Mouse (Mus musculus) midbrain, embryonic 15.5 days (tissue): ENCODE measurements around the gene Numb. TPM values are rescaled to one million over a fixed set of nuclear protein-coding genes. Genes with fewer than 3 reads are reported as not detected.
"Not testable (repeated sequence)": the region's sequence is repeated elsewhere in the genome, so short reads cannot be mapped to it uniquely, and the experiment has no call there.

Experiments
- ATAC-seq: fragments of 200-750 bp; cut with Nextera tagmentation; replicated peaks from 2 replicates; pipeline ENCODE4 v1.8.0; 2017; ENCODE audit warnings: moderate TSS enrichment
- H3K27ac ChIP-seq: fragments of 300-500 bp; sonication (generic); 2 replicates; pipeline ENCODE4 v1.5.1; 2015; ENCODE audit warnings: mild to moderate bottlenecking, inconsistent platforms
- H3K27me3 ChIP-seq: fragments of 300-500 bp; sonication (generic); replicated peaks from 2 replicates; pipeline ENCODE4 v1.6.1; 2015; ENCODE audit warnings: inconsistent platforms
- H3K36me3 ChIP-seq: fragments of 300-500 bp; sonication (generic); replicated peaks from 2 replicates; pipeline ENCODE4 v1.6.1; 2015; ENCODE audit warnings: inconsistent platforms
- H3K4me1 ChIP-seq: fragments of 300-500 bp; sonication (generic); 2 replicates; pipeline ENCODE4 v1.6.1; 2015; ENCODE audit warnings: inconsistent platforms
- H3K4me2 ChIP-seq: fragments of 300-500 bp; sonication (generic); 2 replicates; pipeline ENCODE4 v1.6.1; 2015; ENCODE audit warnings: inconsistent platforms, mild to moderate bottlenecking, moderate library complexity
- H3K4me3 ChIP-seq: fragments of 300-500 bp; sonication (generic); 2 replicates; pipeline ENCODE4 v1.5.1; 2015; ENCODE audit warnings: mild to moderate bottlenecking, inconsistent platforms
- H3K9ac ChIP-seq: fragments of 300-500 bp; sonication (generic); 2 replicates; pipeline ENCODE4 v1.6.1; 2015; ENCODE audit warnings: mild to moderate bottlenecking, inconsistent platforms
- H3K9me3 ChIP-seq: fragments of 300-500 bp; sonication (generic); 2 replicates; pipeline ENCODE4 v1.6.1; 2016; ENCODE audit warnings: inconsistent platforms
- WGBS: fragments of 180-500 bp; shearing (Covaris S2); methylation state at CpG from one replicate; pipeline ENCODE4 v1.1.7; 2015; ENCODE audit warnings: mixed read lengths; 5-methylcytosine and 5-hydroxymethylcytosine counted together
- polyA plus RNA-seq: library from polyadenylated mRNA; unstranded; fragments of >200 nt; fragmentation: Nextera tagmentation; extraction: Ambion mirVana; gene quantifications from 2 replicates; pipeline ENCODE4 v1.2.1, GENCODE M21; 2015

The Numb gene
- polyA plus RNA-seq, 1 experiment from 2014 or later = 17.5 TPM

- WGBS = 90% methylated on average over 1 of the region's 1 CpGs
- H3K27ac ChIP-seq = no peak overlapping the region
- H3K4me1 ChIP-seq = 0 out of 2 replicates have a peak, but pooled peaks cover 2% of the 10 kb centered on the region
- no peak overlapping the region for H3K4me3 ChIP-seq
- no peak for ATAC-seq
- no peak overlapping the region for H3K4me2 ChIP-seq
- H3K9ac ChIP-seq = no peak overlapping the region
- H3K36me3 ChIP-seq = no peaks in the 10 kb centered on the region
- no peaks in the 10 kb centered on the region for H3K27me3 ChIP-seq
- H3K9me3 ChIP-seq = no peaks in the 10 kb centered on the region
Observed at GRCm38 (mm10) chr12:83914797-83915196, 6.9 kb downstream of the Numb start.

- Histone ChIP-seq H3K4me3 (no peak overlapping the region), H3K27ac (no peak overlapping the region), H3K4me1 (no peaks in the 10 kb centered on the region), H3K9me3 (no peaks in the 10 kb centered on the region), H3K27me3 (no peaks in the 10 kb centered on the region), H3K9ac (no peak overlapping the region), H3K36me3 (no peaks in the 10 kb centered on the region), H3K4me2 (no peak overlapping the region)
- 94% methylated on average over 4 of the region's 4 CpGs for WGBS
- ATAC-seq = no peak
Observed at GRCm38 (mm10) chr12:83914202-83914740, 7.5 kb downstream of the Numb start.

- 94% methylated on average over 2 of the region's 2 CpGs for WGBS
- no peak for ATAC-seq
- Histone ChIP-seq H3K4me3 (no peak overlapping the region), H3K4me2 (no peak overlapping the region), H3K4me1 (no peaks in the 10 kb centered on the region), H3K36me3 (no peaks in the 10 kb centered on the region), H3K9me3 (no peaks in the 10 kb centered on the region), H3K27me3 (no peaks in the 10 kb centered on the region), H3K27ac (no peak overlapping the region), H3K9ac (no peak overlapping the region)
Observed at GRCm38 (mm10) chr12:83910451-83910850, 11.3 kb downstream of the Numb start.

- ATAC-seq = no peak
- no peaks in the 10 kb centered on the region for H3K9me3 ChIP-seq
- H3K9ac ChIP-seq = no peak overlapping the region
- H3K27ac ChIP-seq = no peak overlapping the region
- H3K27me3 ChIP-seq = no peaks in the 10 kb centered on the region
- H3K4me1 ChIP-seq = no peaks in the 10 kb centered on the region
- no peak overlapping the region for H3K4me2 ChIP-seq
- no peak overlapping the region for H3K4me3 ChIP-seq
- WGBS = 93% methylated on average over 1 of the region's 1 CpGs
- no peaks in the 10 kb centered on the region for H3K36me3 ChIP-seq
Observed at GRCm38 (mm10) chr12:83892926-83893325, 28.8 kb downstream of the Numb start.

GRCm38 (mm10) chr12:83891278-83891677 lies 30.5 kb downstream of the Numb start:
- Histone ChIP-seq H3K4me3 (no peak overlapping the region), H3K9me3 (no peaks in the 10 kb centered on the region), H3K9ac (no peak overlapping the region), H3K4me2 (no peak overlapping the region), H3K36me3 (no peaks in the 10 kb centered on the region), H3K27ac (no peak overlapping the region), H3K4me1 (no peaks in the 10 kb centered on the region), H3K27me3 (no peaks in the 10 kb centered on the region)
- ATAC-seq = no peak
- WGBS = 100% methylated on average over 2 of the region's 2 CpGs

- Histone ChIP-seq H3K36me3 (no peaks in the 10 kb centered on the region), H3K9me3 (no peaks in the 10 kb centered on the region), H3K27me3 (no peaks in the 10 kb centered on the region), H3K4me3 (no peak overlapping the region), H3K27ac (no peak overlapping the region), H3K4me2 (no peak overlapping the region), H3K9ac (no peak overlapping the region), H3K4me1 (no peaks in the 10 kb centered on the region)
- ATAC-seq = no peak
- 98% methylated on average over 1 of the region's 1 CpGs for WGBS
Observed at GRCm38 (mm10) chr12:83889128-83889527, 32.6 kb downstream of the Numb start.

GRCm38 (mm10) chr12:83885516-83886285 lies 36.0 kb downstream of the Numb start:
- Histone ChIP-seq H3K4me2 (no peak overlapping the region), H3K4me1 (no peaks in the 10 kb centered on the region), H3K36me3 (no peaks in the 10 kb centered on the region), H3K4me3 (no peak overlapping the region), H3K9me3 (no peaks in the 10 kb centered on the region), H3K27ac (no peak overlapping the region), H3K9ac (no peak overlapping the region), H3K27me3 (no peaks in the 10 kb centered on the region)
- 89% methylated on average over 7 of the region's 7 CpGs for WGBS
- no peak for ATAC-seq

- H3K4me3 ChIP-seq, H3K4me2 ChIP-seq, H3K9me3 ChIP-seq, H3K27me3 ChIP-seq, H3K9ac ChIP-seq, ATAC-seq, H3K4me1 ChIP-seq, H3K36me3 ChIP-seq, H3K27ac ChIP-seq: not testable (repeated sequence)
- WGBS = 97% methylated on average over 5 of the region's 5 CpGs
Observed at GRCm38 (mm10) chr12:83885065-83885464, 36.7 kb downstream of the Numb start.

GRCm38 (mm10) chr12:83882503-83882902 lies 39.2 kb downstream of the Numb start:
- Histone ChIP-seq H3K9ac (no peak overlapping the region), H3K4me2 (no peak overlapping the region), H3K9me3 (no peaks in the 10 kb centered on the region), H3K36me3 (no peaks in the 10 kb centered on the region), H3K4me3 (no peak overlapping the region), H3K27ac (no peak overlapping the region), H3K27me3 (no peaks in the 10 kb centered on the region), H3K4me1 (no peaks in the 10 kb centered on the region)
- 90% methylated on average over 7 of the region's 7 CpGs for WGBS
- ATAC-seq = no peak

GRCm38 (mm10) chr12:83882088-83882487 lies 39.6 kb downstream of the Numb start:
- H3K4me1 ChIP-seq = no peaks in the 10 kb centered on the region
- H3K4me3 ChIP-seq = no peak overlapping the region
- no peak for ATAC-seq
- H3K4me2 ChIP-seq = no peak overlapping the region
- no peak overlapping the region for H3K9ac ChIP-seq
- H3K27ac ChIP-seq = no peak overlapping the region
- no peaks in the 10 kb centered on the region for H3K36me3 ChIP-seq
- 95% methylated on average over 3 of the region's 3 CpGs for WGBS
- no peaks in the 10 kb centered on the region for H3K9me3 ChIP-seq
- no peaks in the 10 kb centered on the region for H3K27me3 ChIP-seq

- 75% methylated on average over 2 of the region's 2 CpGs for WGBS
- H3K4me2 ChIP-seq = no peak overlapping the region
- no peak overlapping the region for H3K27ac ChIP-seq
- no peaks in the 10 kb centered on the region for H3K4me1 ChIP-seq
- H3K27me3 ChIP-seq = no peaks in the 10 kb centered on the region
- no peak for ATAC-seq
- H3K9me3 ChIP-seq = no peaks in the 10 kb centered on the region
- H3K36me3 ChIP-seq = no peaks in the 10 kb centered on the region
- H3K9ac ChIP-seq = no peak overlapping the region
- H3K4me3 ChIP-seq = no peak overlapping the region
Observed at GRCm38 (mm10) chr12:83880913-83881312, 40.8 kb downstream of the Numb start.

- 95% methylated on average over 2 of the region's 2 CpGs for WGBS
- no peak overlapping the region for H3K9ac ChIP-seq
- H3K27me3 ChIP-seq = no peaks in the 10 kb centered on the region
- no peak overlapping the region for H3K4me3 ChIP-seq
- H3K4me2 ChIP-seq = no peak overlapping the region
- ATAC-seq = no peak
- no peaks in the 10 kb centered on the region for H3K36me3 ChIP-seq
- no peak overlapping the region for H3K27ac ChIP-seq
- H3K4me1 ChIP-seq = no peaks in the 10 kb centered on the region
- H3K9me3 ChIP-seq = no peaks in the 10 kb centered on the region
Observed at GRCm38 (mm10) chr12:83875097-83875496, 46.6 kb downstream of the Numb start.

- 97% methylated on average over 4 of the region's 4 CpGs for WGBS
- H3K27me3 ChIP-seq = no peaks in the 10 kb centered on the region
- H3K9ac ChIP-seq = no peak overlapping the region
- no peak overlapping the region for H3K4me2 ChIP-seq
- no peak for ATAC-seq
- no peaks in the 10 kb centered on the region for H3K4me1 ChIP-seq
- no peak overlapping the region for H3K4me3 ChIP-seq
- H3K36me3 ChIP-seq = no peaks in the 10 kb centered on the region
- no peak overlapping the region for H3K27ac ChIP-seq
- no peaks in the 10 kb centered on the region for H3K9me3 ChIP-seq
Observed at GRCm38 (mm10) chr12:83874597-83874996, 47.1 kb downstream of the Numb start.
